Mouse (Mus musculus) megakaryocyte progenitor cell, adult 5-6 weeks (primary cell): Measurements from ENCODE around the gene Myef2. TPM values are rescaled to one million over a fixed set of nuclear protein-coding genes. Genes with fewer than 3 reads are reported as not detected.
"Not testable (repeated sequence)": the region's sequence is repeated elsewhere in the genome, so short reads cannot be mapped to it uniquely, and the experiment has no call there.

Experiments
- ATAC-seq: replicated peaks from 2 replicates; pipeline ENCODE4 v1.8.0; 2016; ENCODE audit warnings: mild to moderate bottlenecking, moderate TSS enrichment, inconsistent platforms; ENCODE audit not compliant: poor library complexity
- total RNA-seq, 2 experiments: library from RNA; stranded (forward) in 1 of 2; stranded (reverse) in 1 of 2; fragments of 157-497, 149-512 nt in 1 of 2; fragments of 200-1000 nt in 1 of 2; gene quantifications; 2 replicates each; pipeline versions ENCODE4 v1.2.3 to v1.2.4; 2015 to 2017

Myef2 gene
- total RNA-seq (2015) (16.7 and 17.8 TPM in 2 replicates), total RNA-seq (2017) (36.1 and 59.9 TPM in 2 replicates)

DNA sequence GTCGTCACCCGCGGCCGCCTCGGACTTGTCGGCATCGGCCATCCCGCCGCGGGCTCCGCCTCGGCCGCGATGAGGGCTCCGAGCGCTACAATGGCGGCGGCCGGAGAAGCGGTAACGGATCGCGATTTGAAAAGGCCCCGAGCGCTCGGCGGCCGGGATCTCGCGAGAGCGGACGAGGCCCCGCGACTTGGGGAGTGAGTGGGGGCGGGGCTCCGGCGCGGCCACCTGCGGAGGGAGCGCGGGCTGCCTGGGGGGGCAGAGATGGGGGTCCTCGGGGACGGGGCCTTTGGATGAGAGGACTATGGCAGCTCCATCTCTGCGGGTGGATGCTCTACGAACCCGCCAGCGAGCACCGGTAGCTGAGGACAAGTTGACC is at the start of gene Myef2:
Myef2 (minus strand) TSS at position 185 of the 376 bp plus-strand sequence.
- ATAC-seq = peak; percentile 87

DNA sequence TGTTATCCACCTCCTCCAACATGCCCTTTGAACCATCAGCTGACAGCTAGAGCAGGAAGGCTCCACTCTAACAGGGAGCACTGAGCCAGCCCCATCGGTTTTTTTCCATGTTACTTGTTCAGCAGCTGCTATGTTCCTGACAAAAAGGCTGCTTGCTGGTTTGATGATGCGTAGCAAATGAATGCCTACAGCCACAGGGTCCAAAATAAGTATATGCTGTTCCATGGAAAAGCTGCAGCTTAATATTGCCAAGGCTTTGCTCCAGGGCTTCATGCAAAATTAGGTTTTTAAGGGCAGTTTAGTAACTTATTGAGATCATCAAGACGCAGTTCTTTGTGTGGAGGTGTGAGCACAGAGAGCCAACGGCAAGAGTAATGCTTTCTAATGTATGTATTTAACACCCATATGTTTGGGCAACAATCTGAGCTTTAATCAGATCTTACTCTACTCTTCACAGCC is 38.6 kb upstream of the Myef2 start:
- no peak for ATAC-seq

DNA sequence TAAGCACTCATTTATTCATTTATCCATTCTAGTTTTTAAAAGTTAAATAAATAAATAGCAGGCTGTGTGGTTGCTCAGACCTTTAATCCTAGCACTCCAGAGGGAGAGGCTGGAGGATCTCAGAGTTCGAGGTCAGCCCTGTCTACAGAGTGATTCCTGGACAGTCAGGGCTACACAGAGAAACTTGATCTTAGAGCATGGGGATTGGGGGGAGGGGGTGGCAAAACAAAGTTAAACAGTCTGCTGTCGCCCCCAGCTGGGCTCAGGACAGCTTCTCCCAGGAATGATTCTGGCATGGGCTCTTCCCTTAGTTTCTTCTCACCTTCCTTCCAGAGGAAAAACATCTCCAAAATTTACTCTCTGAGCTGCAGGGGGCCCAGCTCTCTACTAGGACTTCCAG is 32.0 kb upstream of the Myef2 start:
- ATAC-seq = no peak

DNA sequence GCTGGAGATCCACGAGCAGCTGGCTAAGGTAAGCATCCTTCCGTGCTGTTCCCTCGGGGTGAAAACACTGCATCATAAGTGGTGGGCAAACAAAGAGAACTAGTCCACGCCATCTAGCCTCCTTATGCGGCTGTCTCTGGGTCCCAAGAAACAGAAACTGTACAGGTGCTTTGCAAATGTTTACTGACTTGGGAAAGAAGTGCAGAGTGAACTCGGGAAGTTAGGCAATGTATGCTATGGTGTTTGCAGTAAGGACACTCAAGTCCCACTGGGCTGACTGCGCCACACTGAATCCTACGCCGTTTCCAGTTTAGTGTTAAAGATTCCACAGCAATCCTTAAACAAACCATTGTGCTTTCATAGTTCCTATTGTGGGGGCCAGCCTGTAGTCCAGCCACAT is 30.8 kb upstream of the Myef2 start:
- no peak for ATAC-seq

DNA sequence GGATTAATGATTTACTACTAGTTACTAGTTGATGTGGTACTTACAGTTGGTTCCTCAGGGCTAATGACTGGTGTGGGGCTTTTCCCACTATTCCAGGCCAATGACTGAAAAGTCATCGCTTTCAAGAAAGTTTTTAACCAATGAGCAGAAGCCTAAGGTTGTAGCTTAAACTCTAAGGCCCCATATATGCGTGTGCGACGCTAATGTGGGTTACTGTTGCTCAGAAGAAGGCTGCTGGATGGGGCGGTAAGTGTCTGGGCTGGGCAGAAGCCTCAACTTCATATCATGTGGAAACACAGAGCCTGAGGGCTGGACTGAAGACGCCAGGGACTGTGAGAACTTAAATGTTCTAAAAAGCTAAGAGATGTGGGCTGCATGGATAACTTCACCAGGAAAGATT is 28.9 kb upstream of the Myef2 start, which contains the start of gene Slc12a1:
Slc12a1 (plus strand) TSS at position 118 of the 400 bp plus-strand sequence.
- no peak for ATAC-seq

DNA sequence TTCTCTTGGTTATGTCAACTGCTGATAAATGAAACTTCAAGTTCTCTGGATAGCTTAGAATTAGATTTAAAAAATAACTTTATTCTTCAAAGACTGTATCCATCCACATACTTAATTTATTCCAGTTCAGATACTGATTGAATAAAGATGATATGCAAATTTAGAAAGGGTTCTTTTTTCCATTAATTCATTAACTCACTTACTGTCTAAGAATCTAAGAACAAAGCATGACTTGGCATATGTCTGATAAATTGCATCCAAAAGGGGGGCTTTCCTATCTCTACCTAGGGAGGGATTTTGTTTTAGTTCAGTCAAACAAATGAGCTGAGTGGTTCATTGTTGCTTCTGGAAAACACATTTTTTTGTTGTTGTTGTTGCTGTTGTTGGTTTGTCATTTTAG is 18.9 kb upstream of the Myef2 start:
- ATAC-seq = no peak

DNA sequence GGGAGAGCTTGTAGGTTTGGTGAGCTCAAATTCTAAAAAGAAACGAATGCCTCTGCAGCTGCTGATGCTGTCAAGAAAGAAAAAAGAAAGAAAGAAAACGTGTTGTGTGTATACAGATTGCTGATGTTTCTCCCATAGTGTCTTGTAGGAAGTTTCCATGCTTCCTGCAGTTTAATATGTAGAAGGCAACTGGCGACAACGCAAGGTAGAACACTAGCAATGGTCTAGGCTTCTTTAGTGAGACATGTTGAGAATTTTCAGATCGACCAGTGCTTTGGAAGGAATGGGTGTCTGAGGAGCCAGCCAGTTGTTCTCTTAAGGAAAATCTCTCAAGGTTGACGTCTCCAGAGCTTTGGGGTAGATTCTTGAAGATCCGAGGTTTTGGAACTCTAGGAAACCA is 13.4 kb upstream of the Myef2 start:
- no peak for ATAC-seq

DNA sequence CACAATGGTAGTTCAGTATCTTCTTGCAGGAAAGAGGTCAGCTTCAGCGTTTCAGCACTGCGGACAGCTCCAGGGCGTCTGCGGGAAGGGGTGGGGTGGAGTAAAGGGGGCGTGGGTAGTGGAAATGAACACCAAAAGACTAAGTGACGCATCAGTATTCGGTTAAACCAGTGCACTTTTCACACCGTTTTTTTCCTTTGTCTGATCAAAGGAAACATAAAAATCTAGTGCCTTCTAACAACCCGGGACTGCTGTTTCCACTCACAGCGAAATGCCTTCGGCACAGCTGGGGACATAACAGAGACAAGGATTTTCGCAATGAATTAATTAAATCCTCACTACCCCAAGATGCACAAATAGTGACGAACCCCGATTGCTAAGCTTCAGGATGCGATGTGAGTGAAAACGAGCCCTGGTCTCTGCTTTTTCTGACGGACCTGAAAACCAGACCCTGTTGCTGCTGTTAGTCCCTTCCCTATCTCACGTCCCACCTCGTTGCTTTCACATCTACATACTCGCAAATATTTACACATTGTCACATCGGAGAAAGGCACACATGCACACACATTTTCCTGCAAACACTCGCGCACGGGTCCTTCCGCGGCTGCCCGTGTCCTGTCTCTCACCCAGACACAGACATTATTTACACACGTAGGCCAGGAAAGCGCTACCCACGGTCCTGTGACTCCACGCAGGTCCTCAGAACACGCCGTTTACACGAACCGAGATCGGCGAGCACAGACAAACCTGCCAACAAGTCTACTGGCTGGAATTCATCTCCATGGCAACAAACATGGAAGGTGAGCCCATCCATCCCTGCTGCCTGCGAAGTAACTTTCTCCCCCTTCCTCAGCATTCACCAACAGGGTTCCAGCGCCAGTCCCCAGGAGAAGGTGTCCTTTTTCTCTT is 12.7 kb upstream of the Myef2 start, which contains the start of gene Ctxn2:
Ctxn2 (plus strand) TSS at position 790 of the 909 bp plus-strand sequence.
- ATAC-seq = peak; percentile 100

DNA sequence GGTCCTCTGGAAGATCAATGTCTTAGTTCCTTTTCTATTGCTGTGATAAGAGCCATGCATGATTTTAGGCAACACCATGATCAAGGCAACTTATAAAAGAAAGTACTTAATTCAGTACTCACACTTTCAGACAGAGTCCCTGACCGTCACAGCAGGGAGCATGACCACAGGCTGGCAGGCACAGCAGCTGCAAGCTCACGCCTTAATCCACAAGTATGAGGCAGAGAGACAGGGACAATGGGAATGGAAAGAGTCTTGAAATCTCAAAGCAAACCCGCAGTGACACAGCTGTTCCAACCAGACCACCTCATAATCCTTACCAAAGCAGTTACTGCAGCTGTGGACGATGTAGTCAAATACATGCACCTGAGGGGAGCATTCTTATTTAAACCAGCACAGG is 10.7 kb upstream of the Myef2 start:
- ATAC-seq = no peak

DNA sequence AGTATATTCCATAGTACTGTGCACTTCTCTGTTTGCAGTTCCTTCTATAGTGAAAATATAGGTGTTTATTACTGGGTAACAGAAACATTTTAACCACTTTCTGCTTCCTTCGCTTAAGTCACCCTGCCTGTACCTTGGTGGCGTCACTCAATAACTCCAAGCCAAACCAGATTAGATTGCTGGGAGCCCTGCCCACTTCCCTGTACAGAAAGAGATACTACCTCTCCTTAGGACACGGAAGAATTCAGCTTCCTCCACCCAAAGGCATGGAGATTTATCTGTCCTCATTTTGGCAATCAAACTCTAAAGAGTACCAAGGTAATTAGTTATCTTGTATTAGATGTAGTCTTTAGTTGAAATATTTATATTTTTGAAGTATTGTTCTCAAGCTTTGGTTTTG is 3.3 kb upstream of the Myef2 start:
- ATAC-seq = no peak

DNA sequence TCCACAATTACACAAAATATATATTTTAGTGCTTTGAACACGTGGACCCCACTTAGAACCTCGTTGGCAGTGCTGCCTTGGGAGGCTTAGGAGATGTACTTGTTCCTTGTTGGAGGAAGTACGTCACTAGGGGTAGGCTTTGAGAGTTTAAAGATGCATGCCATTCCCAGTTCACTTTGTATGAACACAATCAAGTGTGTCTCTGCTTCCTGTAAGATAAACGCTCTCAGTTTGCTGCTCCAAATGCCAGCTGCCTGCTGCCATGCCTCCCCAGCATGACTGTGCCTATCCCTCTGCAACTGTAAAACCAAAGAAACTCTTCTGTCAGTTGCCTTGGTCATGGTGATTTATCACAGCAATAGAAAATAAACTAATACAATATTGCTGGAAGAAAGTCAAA is 2.4 kb upstream of the Myef2 start:
- peak; percentile 10; the same call in 1 of the 2 replicates for ATAC-seq

DNA sequence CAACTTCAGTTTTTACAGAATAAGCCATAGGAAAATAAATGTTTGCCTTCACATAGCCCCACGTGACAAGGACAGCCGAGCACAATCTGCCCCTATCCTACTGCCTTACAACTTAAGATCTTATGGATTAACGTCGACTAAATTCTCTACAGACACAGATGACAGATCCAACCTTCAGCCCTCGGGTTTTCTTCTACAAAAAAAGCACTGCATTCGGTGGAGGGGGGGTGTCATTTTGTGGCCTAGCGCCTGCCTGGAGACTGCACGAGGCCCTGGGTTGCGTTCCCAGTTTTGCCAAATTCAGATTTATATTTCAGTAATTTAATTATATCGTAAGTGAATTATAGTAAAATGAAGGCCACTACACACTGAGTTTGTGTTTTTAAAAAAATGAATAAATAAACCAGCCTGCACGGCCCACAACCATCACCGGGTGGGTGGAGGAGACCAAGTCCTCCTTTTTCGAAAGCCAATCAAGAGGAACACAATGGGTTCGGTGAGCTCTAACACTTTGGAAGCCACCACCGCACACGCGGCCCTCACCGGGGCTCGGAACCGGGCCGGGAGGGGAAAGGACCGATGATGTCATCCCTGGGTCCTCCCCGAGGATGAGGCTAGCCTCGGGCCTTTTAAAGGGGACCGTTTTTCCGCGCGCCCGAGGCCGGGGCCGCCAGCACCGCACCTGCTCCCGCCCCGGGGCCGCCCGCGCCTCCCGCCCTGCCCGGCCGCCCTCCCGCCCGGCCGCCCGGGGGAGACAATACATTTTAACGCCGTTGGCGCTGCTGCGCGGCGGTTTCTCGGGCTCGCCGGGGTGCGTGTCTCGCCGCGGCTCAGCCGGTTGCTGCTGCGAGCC is 611 bp downstream of the Myef2 start:
- peak; percentile 35 for ATAC-seq

DNA sequence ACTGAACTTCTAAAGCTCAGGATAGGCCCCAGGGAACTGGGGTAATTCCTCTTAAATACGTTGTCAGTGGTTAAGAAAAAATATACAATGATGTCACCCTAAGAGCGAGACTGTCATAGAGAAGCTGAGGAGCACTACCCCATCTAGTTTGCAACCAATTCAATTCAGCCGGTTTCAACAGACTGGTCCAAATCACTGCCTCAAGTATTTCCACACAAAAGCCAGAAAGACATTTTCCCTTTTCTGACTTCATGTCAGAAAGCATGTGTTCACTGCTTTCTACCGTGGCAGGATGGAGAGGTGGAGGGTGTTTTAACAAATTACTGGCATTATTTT is 1.2 kb downstream of the Myef2 start:
- ATAC-seq = peak; percentile 10; the same call in 1 of the 2 replicates

DNA sequence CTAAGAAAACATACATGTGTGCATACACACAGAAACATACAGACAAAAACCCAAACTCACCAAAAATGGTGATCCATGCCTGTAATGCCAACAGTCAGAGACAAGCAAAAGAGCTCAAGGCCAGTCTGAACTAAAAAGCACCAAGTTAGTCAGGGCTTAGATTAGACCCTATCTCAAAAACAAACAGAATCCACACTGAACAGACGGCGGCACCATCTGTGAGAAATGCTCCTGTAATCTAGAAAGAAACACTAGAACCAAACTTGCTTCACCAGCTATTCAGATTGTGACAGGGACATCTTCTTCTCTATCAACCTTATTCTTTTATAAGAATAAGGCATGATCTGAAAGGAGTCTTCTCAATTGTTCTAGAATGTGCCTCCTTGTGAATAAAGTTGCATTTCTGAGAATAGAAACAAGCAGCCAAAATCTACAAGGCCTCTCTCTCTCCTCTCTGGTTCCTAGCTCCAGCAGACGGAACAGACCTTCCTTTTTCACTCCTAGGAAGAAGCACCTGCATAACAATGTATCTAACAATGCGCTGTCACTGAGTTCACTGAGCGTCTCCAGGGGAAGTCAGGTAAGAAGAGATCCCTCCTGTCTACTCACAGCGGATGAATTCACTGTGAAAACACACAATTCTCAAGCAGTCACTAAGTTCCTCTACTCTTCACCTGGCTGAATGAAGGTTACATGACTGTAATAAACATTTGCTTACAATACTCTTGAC is 3.9 kb downstream of the Myef2 start:
- no peak for ATAC-seq

DNA sequence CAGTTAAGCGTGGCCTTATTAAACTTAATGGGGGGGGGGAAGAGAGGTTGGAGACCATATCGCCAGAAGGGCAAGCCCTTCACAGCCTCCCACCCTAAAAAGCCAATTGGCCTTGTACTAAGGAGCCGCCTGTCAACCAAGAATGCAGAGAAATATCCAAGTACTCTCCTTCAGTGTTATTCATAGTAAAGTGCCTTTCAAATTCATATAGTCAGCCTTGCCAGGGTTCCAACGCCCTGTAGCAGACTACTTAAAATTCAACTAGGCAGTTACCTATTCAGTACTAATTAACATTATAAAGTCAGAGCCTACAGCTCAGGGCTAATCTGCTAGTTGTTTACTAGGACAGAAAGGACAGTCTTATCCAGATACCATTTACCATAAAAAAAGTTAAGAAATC is 16.9 kb downstream of the Myef2 start:
- ATAC-seq = not testable (repeated sequence)

DNA sequence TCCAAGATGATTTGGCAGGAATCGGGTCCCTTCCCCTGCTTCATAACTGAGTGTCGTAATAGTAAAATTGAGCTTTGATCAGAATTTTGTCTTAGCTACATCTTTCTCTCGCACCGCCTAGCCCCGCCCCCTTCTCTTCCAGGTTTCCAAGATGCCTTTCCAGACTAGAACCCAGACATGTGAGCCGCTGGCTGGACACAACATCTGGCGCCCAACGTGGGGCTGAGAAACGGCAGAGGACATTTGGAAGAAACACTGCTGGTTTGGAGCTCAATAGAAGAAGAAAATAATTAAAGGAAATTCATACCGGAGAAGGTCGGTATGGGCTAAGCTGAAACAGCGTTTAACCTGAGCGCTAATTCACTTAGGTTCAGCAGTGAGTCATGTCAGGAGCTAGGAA is 19.0 kb downstream of the Myef2 start:
- not testable (repeated sequence) for ATAC-seq

DNA sequence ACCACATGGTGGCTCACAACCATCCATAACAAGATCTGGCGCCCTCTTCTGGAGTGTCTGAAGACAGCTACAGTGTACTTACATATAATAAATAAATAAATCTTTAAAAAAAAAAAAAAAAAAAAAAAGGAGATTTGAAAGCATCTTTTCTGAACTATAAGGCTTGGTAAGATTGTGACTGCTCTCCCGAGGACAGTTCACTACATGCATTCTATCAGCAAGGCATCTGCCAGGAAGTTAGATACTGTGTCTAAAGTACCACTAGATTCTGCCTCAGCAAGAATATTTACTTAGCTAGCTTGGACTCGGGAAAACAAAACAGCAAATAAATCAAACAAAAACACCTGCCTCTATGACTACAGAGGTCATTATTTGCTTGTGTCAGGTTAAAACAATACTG is 31.3 kb downstream of the Myef2 start:
- not testable (repeated sequence) for ATAC-seq

DNA sequence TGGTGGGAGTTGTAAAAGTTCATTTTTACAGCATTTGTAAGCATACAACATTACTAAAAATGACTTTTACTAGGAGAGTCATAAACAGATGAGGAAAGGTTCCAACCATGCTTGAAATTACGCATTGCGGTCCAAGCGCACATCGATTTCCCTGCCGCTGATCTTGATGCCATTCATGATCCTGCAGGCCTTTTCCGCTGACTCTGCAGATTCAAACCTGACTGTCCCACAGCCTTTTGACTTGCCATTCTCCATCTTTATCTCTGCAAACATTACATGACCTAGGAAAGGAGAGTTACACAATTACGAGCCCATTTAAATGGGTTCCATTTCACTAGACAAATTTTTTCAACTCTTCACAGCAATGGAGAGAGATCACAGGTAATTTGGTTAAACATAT is 34.7 kb downstream of the Myef2 start:
- no peak for ATAC-seq

DNA sequence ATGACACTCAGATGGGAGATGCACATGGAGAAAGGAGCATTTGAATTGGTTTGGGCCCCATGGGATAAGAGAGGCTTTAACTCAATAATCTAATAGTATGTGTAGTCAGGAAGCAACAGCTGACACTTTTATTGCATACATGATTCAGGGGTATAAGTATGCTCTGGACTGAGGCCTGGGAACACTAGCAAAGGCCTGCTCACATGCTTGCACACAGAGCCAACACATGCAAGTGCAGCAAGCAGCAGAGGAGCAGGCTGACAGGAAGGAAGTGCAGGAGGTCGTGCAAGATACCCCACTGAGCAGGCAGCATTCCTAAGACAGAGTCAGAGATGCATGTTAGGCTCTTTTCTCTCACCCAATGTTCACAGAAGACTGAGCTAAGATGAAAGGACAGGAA is 39.6 kb downstream of the Myef2 start:
- ATAC-seq = no peak

DNA sequence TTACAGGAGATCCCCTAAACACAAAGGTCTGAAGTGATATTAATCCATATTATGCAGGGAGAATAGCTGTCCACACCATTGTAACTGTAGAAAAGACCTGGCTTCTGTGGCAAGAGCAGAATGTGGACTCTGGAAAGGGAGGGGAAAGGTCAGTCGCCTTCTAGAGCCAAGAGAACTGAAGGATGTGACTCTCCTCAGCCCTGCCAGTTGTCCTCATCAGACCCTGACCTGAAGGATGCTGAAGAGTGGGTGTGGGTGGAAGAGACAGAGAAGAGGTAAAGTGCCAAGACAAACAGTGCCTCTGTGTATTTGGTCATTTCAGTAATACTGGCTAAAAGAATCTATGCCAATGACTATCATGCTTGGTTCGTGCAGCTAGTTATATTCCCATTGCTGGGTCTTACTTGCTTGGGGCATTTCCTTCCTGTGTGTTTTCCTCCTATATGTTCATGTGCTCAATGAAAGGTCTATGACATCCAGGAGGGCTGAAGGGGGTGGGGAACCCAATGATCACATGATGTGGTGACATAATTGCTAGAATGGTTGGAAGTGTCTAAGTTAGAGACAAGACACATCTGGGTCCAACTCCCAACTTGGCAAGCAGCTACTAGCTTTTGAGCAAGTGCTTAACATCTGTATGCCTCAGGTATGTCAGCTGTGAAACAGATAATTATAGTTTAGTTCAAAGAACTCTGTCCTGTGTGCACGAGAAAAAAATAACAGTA is 50.2 kb downstream of the Myef2 start:
- no peak for ATAC-seq
